Mouse (Mus musculus): ENCODE data around the gene Hoxd4. TPM values are rescaled to one million over a fixed set of nuclear protein-coding genes. Genes with fewer than 3 reads are reported as not detected.

Gene Hoxd4
- total RNA-seq, 1 experiment from 2014 or later, result not detected

DNA sequence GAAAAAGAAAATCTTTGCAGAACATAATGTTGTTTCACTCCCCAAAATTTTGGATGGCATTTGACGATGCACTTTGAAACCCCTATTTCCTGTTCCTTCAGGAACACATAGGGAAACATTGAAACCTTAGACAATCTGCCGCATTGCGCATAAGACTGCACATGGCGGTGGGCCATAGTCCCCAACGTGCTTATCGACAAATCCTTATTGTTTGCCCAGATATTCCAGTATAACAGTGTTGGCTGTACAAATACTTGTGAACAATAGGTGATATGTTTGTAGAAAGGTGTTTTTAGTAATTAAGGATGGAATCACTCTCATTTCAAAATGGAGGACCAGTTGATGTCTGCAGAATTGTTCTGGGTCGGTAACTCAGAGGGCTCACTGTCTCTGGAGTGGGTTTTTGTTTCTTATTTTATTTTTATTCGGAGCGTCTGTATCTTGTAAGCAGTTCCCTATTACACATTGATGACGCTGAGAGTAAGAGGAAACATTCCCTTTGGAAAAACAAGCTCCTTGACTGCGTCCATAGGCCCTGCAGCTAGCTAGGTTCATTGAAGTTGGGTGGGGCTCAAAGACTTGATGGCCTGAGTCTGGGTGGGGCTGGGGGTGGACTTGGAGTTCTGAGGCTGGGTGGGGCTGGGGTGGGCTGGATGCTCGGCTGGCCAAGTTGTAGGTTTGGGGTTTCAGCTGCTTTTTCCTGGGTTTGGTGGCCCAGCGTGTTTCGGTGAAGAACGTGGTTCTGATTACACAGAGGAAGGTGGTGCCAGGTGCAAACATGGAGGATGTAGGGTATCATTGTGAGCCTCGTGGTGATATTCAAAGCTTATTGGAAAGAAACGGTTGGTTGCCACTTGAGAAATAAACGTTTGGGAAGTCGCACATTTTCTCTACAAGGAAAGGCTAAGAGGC is 1.8 kb downstream of the Hoxd4 start:
- ATAC-seq (replicated peaks in 1 of 2; ENCODE audit: insufficient read depth in 1 of 2, low FRiP score in 2 of 2, low TSS enrichment in 1 of 2, low read depth in 1 of 2, poor library complexity in 2 of 2, severe bottlenecking in 2 of 2), result no peak

- ATAC-seq (replicated peaks in 1 of 2; ENCODE audit: insufficient read depth in 1 of 2, low FRiP score in 2 of 2, low TSS enrichment in 1 of 2, low read depth in 1 of 2, poor library complexity in 2 of 2, severe bottlenecking in 2 of 2), result no peak
Observed at GRCm38 (mm10) chr2:74714156-74714789, 2.5 kb downstream of the Hoxd4 start.

DNA sequence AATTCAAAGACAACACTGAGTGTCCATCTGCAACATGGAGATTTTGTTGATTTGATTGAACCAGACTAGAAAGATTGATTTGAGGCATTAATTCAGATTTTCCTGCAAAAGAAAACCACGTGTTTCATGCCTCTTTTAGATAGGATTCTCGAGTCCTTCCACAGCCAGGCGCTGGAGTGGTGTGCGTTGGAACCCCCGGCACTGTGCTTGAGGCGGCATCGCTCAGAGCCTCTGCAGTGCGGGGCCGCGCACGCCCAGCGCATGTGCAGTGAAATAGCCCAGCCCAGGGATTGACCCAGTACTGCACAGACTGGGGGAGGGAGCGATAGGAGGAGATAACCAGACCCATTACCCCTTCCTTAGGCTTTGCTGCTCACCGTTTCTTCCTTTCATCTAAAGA is 3.2 kb downstream of the Hoxd4 start:
- no peak for ATAC-seq (replicated peaks in 1 of 2; ENCODE audit: insufficient read depth in 1 of 2, low FRiP score in 2 of 2, low TSS enrichment in 1 of 2, low read depth in 1 of 2, poor library complexity in 2 of 2, severe bottlenecking in 2 of 2)

DNA sequence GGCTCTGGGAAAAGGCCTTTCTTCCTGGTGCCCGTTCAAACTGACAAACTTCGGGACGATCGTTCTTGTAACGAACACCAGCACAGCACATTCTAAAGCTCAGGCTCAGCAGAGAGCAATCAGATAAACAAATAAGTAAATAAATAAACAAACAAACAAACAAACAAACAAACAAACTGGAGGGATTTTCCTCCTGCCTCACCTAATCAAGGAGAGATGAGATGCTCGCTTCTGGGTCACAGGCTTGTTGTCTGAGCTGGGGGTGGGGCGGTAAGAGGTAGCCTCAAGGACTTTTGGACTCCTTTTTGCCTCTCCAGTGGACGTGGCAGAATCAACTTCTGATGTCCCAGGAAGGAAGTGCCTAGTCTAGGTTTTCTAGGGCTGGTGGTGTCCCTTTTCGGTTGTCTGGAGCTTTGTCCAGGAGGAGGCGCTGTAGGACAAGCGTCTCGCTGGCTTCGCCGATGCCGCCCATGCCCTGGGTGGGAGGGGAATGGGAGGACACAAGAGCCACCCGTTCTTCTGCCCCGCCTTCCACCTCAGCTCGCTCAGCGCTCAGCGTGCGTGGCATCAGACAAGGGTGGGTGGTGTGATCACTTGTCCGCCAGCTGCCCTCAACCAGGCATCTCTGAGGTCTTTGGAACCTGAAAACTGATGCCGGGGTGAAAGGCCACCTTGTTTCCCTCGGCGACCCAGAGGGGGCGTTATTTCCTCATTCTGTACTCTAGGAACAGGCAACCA is 3.9 kb downstream of the Hoxd4 start:
- peak; percentile 80 to 93 for ATAC-seq (replicated peaks in 1 of 2; ENCODE audit: insufficient read depth in 1 of 2, low FRiP score in 2 of 2, low TSS enrichment in 1 of 2, low read depth in 1 of 2, poor library complexity in 2 of 2, severe bottlenecking in 2 of 2)

- no peak for ATAC-seq (replicated peaks in 1 of 2; ENCODE audit: insufficient read depth in 1 of 2, low FRiP score in 2 of 2, low TSS enrichment in 1 of 2, low read depth in 1 of 2, poor library complexity in 2 of 2, severe bottlenecking in 2 of 2)
Observed at GRCm38 (mm10) chr2:74720384-74720783, 8.7 kb downstream of the Hoxd4 start.

DNA sequence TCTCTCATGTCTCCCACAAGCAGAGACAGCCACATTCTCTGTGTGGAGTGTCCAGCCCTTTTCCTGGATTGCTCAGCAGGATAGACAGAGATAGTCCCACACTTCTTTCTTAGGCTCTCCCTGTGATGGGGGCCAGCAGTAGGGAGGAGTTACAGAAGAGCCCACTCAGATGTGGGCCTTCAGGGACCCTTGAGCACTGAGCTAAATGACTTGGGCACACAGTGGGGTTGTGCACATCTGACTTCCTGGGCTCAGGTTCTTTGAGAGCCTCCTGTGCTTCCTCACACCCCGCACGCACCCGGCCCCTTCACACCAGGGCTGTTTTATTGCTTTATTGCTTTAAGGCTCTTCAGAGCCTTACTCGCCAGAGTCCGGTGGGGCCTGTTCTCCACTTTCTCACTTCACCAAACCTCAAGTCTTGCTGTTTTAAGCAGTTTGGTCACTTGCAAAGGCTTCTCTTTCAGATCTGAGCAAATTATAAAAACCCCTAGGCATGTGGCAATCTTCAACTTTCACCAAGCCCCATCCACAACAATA is 9.3 kb downstream of the Hoxd4 start:
- ATAC-seq (replicated peaks in 1 of 2; ENCODE audit: insufficient read depth in 1 of 2, low FRiP score in 2 of 2, low TSS enrichment in 1 of 2, low read depth in 1 of 2, poor library complexity in 2 of 2, severe bottlenecking in 2 of 2), result no peak

GRCm38 (mm10) chr2:74721882-74722281 is 10.2 kb downstream of the Hoxd4 start:
- ATAC-seq (replicated peaks in 1 of 2; ENCODE audit: insufficient read depth in 1 of 2, low FRiP score in 2 of 2, low TSS enrichment in 1 of 2, low read depth in 1 of 2, poor library complexity in 2 of 2, severe bottlenecking in 2 of 2), result no peak

DNA sequence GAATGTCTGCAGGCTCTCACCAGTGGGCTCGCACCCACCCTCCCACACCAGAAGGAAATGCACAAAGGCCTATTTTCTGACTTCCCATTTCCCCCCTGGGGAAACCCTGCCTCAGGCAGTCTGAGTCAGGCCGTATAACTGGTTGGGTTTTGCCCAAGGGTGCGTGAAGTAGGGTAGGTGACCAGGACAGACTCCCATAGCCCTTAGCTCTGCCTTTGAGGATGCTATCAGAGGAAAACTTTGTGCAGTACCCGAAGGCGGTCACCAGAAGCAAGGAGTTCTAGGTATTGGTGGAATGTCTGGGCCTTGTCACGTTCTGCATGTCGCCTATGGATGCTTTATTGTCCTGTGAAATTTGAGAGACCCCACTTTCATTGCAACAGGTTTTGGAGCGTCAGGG is 11.2 kb downstream of the Hoxd4 start:
- ATAC-seq (replicated peaks in 1 of 2; ENCODE audit: insufficient read depth in 1 of 2, low FRiP score in 2 of 2, low TSS enrichment in 1 of 2, low read depth in 1 of 2, poor library complexity in 2 of 2, severe bottlenecking in 2 of 2), result no peak

GRCm38 (mm10) chr2:74724244-74725015 is 12.7 kb downstream of the Hoxd4 start:
- no peak; a peak in 1 of 4 replicates for ATAC-seq (replicated peaks in 1 of 2; ENCODE audit: insufficient read depth in 1 of 2, low FRiP score in 2 of 2, low TSS enrichment in 1 of 2, low read depth in 1 of 2, poor library complexity in 2 of 2, severe bottlenecking in 2 of 2)

DNA sequence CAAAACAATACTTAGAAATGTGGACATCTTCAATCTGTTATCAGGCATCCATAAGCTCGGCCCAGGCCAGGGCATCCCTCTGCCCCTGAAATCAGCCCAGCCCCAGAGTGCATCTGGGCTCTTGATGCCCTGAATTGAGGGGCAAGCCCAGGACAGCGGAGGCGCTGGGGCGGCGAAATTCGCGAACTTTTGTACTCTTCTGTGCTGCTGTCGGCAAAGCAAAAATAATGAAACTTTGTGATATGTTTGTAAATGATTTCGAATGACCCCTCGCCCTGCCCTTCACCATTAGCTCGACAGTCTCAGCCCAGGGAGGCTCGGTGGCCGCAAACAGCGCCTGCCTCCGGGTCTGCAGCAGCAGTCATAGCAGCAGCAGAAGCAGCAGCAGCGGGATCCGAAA is 13.4 kb downstream of the Hoxd4 start:
- no peak for ATAC-seq (replicated peaks in 1 of 2; ENCODE audit: insufficient read depth in 1 of 2, low FRiP score in 2 of 2, low TSS enrichment in 1 of 2, low read depth in 1 of 2, poor library complexity in 2 of 2, severe bottlenecking in 2 of 2)

- no peak for ATAC-seq (replicated peaks in 1 of 2; ENCODE audit: insufficient read depth in 1 of 2, low FRiP score in 2 of 2, low TSS enrichment in 1 of 2, low read depth in 1 of 2, poor library complexity in 2 of 2, severe bottlenecking in 2 of 2)
Observed at GRCm38 (mm10) chr2:74726551-74726950, 14.8 kb downstream of the Hoxd4 start, which contains the start of gene Gm28230. TSS of gene Gm28230 (plus strand) at chr2:74726728.

DNA sequence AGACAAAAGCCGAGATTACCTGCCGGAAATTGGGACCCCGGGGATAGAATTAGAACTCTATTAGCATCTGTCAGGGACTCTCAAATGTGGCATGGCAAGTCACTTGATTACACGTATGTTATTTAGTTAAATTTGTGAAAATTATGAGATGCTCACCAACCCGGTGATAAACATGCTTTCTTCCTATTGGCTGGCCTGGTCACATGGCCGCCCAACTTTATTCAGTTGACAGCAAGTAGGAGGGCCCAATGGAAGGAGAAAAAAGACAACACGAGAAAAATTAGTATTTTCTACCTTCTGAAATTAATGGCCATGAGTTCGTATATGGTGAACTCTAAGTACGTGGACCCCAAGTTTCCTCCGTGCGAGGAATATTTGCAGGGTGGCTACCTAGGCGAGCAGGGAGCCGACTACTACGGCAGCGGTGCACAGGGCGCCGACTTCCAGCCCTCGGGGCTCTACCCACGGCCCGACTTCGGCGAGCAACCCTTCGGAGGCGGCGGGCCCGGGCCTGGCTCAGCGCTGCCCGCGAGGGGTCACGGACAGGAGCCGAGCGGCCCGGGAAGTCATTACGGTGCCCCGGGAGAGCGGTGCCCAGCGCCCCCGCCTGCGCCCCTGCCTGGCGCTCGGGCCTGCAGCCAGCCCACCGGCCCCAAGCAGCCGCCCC is 15.4 kb downstream of the Hoxd4 start:
- ATAC-seq (replicated peaks in 1 of 2; ENCODE audit: insufficient read depth in 1 of 2, low FRiP score in 2 of 2, low TSS enrichment in 1 of 2, low read depth in 1 of 2, poor library complexity in 2 of 2, severe bottlenecking in 2 of 2), result no peak

- ATAC-seq (replicated peaks in 1 of 2; ENCODE audit: insufficient read depth in 1 of 2, low FRiP score in 2 of 2, low TSS enrichment in 1 of 2, low read depth in 1 of 2, poor library complexity in 2 of 2, severe bottlenecking in 2 of 2), result no peak
Observed at GRCm38 (mm10) chr2:74727640-74728302, 16.0 kb downstream of the Hoxd4 start.

DNA sequence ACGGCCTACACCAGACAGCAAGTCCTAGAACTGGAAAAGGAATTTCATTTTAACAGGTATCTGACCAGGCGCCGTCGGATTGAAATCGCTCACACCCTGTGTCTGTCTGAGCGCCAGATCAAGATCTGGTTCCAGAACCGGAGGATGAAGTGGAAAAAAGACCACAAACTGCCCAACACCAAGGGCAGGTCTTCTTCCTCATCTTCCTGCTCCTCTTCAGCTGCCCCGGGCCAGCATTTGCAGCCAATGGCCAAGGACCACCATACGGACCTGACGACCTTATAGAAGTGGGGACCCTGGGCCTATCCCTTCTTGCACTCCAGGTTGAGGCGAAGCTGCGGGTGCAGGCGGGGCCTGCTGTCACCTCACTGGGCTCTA is 16.6 kb downstream of the Hoxd4 start:
- no peak for ATAC-seq (replicated peaks in 1 of 2; ENCODE audit: insufficient read depth in 1 of 2, low FRiP score in 2 of 2, low TSS enrichment in 1 of 2, low read depth in 1 of 2, poor library complexity in 2 of 2, severe bottlenecking in 2 of 2)

- ATAC-seq (replicated peaks in 1 of 2; ENCODE audit: insufficient read depth in 1 of 2, low FRiP score in 2 of 2, low TSS enrichment in 1 of 2, low read depth in 1 of 2, poor library complexity in 2 of 2, severe bottlenecking in 2 of 2), result no peak
Observed at GRCm38 (mm10) chr2:74730331-74730730, 18.6 kb downstream of the Hoxd4 start.

DNA sequence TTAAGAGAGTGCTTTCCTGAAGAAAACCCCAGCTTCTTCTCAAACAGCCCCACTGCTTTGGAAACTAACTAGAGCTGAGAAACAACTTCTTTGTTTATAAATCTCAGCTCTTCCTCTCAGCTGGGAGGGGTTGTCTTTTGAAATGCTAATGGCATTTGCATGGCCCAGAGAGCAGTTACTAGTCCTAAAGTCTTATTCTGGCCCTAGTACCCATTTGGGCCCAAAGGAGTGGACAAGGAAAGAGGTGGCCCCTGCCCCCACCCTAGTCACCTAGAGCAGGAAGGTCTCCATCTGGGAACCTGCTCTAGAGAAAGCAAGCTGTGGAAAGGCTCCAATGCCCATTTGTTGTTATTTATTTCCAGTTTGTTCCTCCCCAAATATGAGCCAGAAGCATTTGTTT is 19.3 kb downstream of the Hoxd4 start:
- ATAC-seq (replicated peaks in 1 of 2; ENCODE audit: insufficient read depth in 1 of 2, low FRiP score in 2 of 2, low TSS enrichment in 1 of 2, low read depth in 1 of 2, poor library complexity in 2 of 2, severe bottlenecking in 2 of 2), result no peak
